Mouse (Mus musculus): Measurements from ENCODE around the gene Vpreb3. TPM values are rescaled to one million over a fixed set of nuclear protein-coding genes. Genes with fewer than 3 reads are reported as not detected.

Gene Vpreb3
- total and polyA plus RNA-seq, 3 experiments: 35.6 to 135 (median 90.1) TPM

DNA sequence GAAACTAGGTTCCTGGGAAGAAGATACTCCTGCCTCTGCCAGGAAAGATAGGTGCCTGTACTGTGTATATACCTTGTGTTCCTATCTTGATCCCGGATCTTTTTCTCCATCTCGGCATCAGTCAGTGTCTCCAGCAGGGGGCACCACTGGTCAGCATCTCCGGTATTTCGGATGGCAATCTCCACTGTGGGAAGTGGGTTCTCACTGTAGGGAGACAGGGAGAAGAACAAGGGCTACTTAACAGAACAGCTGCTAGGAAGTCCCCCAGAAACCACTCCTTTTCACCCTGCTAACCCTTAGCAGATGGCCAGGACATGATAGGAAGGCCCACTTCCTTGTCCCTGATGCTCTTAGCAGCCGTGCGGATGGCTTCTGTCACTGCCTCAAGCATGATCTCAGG is 45.5 kb upstream of the Vpreb3 start:
- H3K27me3 ChIP-seq (replicated peaks): no peaks in the 10 kb centered on the region
- in situ Hi-C loops (cut with MboI; ENCODE audit: low pct_ligation_motif_present, low pct_unique_long_range_greater_than_20kb, low sequenced_read_pairs) (loop anchor here (5.0 kb wide), 1 partner anchor 40 kb away; the partner anchor contains the start of gene Mmp11), dilution Hi-C loops (cut with MboI; ENCODE audit: extremely low pct_ligation_motif_present, extremely low pct_unique_long_range_greater_than_20kb, low sequenced_read_pairs) (no loop called here)
- H3K79me2 ChIP-seq (replicated peaks; ENCODE audit: control insufficient read depth, extremely low read depth, insufficient read depth, poor library complexity, severe bottlenecking): no peaks in the 10 kb centered on the region; the same call in 1 of the 2 replicates
- peaks cover 33 to 67% of the 10 kb centered on the region in 2 experiments for H3K4me1 ChIP-seq (ENCODE audit: control insufficient read depth in 1 of 2, insufficient read depth in 2 of 2)
- H3K9me3 ChIP-seq (replicated peaks; ENCODE audit: low read length): no peaks in the 10 kb centered on the region
- H3K4me2 ChIP-seq (ENCODE audit: insufficient read depth, low read depth, poor library complexity, severe bottlenecking): no peak overlapping the region
- H3K27ac ChIP-seq (ENCODE audit: insufficient read depth, low read depth): peak overlapping the region; percentile 99; the same call in 1 of the 2 replicates
- no peak overlapping the region for H3K9ac ChIP-seq (ENCODE audit: insufficient read depth, low read depth)
- H3K4me3 ChIP-seq (replicated peaks in 1 of 3; ENCODE audit: low read depth in 2 of 3, low read length in 2 of 3, poor library complexity in 1 of 3): no peak overlapping the region
- TF ChIP-seq CTCF (conservative IDR thresholded peaks at IDR 0.05 in 1 of 2, IDR thresholded peaks at IDR 0.05 in 1 of 2; ENCODE audit: low read depth in 2 of 2, low read length in 2 of 2) (peak; percentile 67 to 69), RCOR1 (conservative IDR thresholded peaks at IDR 0.05; ENCODE audit: low read depth, low read length) (no peak), GABPA (IDR thresholded peaks at IDR 0.05; ENCODE audit: insufficient replicate concordance, low read depth, low read length) (no peak), SMC3 (IDR thresholded peaks at IDR 0.05; ENCODE audit: low read depth, low read length) (peak; percentile 59), MXI1 (IDR thresholded peaks at IDR 0.05; ENCODE audit: low read depth, low read length) (no peak), ZNF384 (IDR thresholded peaks at IDR 0.05; ENCODE audit: low read depth, low read length) (no peak), POLR2A (IDR thresholded peaks at IDR 0.05; ENCODE audit: low read depth, low read length) (0 out of 2 replicates have a peak, but pooled peaks have one; percentile 15), RAD21 (IDR thresholded peaks at IDR 0.05; ENCODE audit: low read depth, low read length) (peak; percentile 41), UBTF (IDR thresholded peaks at IDR 0.05; ENCODE audit: low read depth, low read length) (no peak), BHLHE40 (IDR thresholded peaks at IDR 0.05; ENCODE audit: low read depth, low read length) (no peak), NRF1 (IDR thresholded peaks at IDR 0.05; ENCODE audit: low read depth, low read length) (no peak), POLR2AphosphoS2 (IDR thresholded peaks at IDR 0.05; ENCODE audit: low read depth, low read length) (no peak), CHD2 (IDR thresholded peaks at IDR 0.05; ENCODE audit: low read length) (no peak), TBP (conservative IDR thresholded peaks at IDR 0.05; ENCODE audit: low read depth, low read length) (no peak), KAT2A (IDR thresholded peaks at IDR 0.05; ENCODE audit: insufficient replicate concordance, low read length) (no peak), IRF4 (IDR thresholded peaks at IDR 0.05; ENCODE audit: low read depth, low read length) (no peak), EP300 (IDR thresholded peaks at IDR 0.05; ENCODE audit: low read length) (no peak), ZMIZ1 (IDR thresholded peaks at IDR 0.05; ENCODE audit: low read depth, low read length) (no peak), SIN3A (IDR thresholded peaks at IDR 0.05; ENCODE audit: low read length) (no peak), MEF2A (IDR thresholded peaks at IDR 0.05; ENCODE audit: borderline replicate concordance, low read depth, low read length) (no peak), MAX (IDR thresholded peaks at IDR 0.05; ENCODE audit: low read length) (no peak), PAX5 (IDR thresholded peaks at IDR 0.05; ENCODE audit: low read length) (no peak)
- peaks cover 27 to 81% of the 10 kb centered on the region in 2 experiments for H3K36me3 ChIP-seq (replicated peaks in 1 of 2; ENCODE audit: control insufficient read depth in 1 of 2, insufficient read depth in 1 of 2, low read length in 1 of 2)
- DNase-seq (ENCODE audit: extremely low read depth): peak; percentile 52

Measured in CH12.LX (cell line).